Mouse (Mus musculus): ENCODE data around the gene Ddx1. TPM values are rescaled to one million over a fixed set of nuclear protein-coding genes. Genes with fewer than 3 reads are reported as not detected.

Ddx1 gene
- polyA plus RNA-seq (2015; fragmentation: Nextera tagmentation; extraction: Ambion mirVana), result 130 and 139 TPM in 2 replicates

- Histone ChIP-seq H3K4me3 (replicated peaks) (peak within 1 kb of the TSS; percentile 71), H3K27me3 (replicated peaks) (no peaks in the 10 kb centered on the region), H3K4me2 (peak within 1 kb of the TSS; percentile 59), H3K9me3 (replicated peaks) (no peaks in the 10 kb centered on the region), H3K36me3 (peaks cover 13% of the 10 kb centered on the region), H3K4me1 (peaks cover 21% of the 10 kb centered on the region), H3K9ac (replicated peaks) (peak within 1 kb of the TSS; percentile 89), H3K27ac (replicated peaks) (peak within 1 kb of the TSS; percentile 88)
- 2% methylated on average over 59 of the region's 59 CpGs for WGBS
- peak; percentile 94 for ATAC-seq (ENCODE audit: low FRiP score)
Measured at GRCm38 (mm10) chr12:13248691-13249572, at the start of gene Ddx1. Gene Ddx1, minus strand, starts transcription at chr12:13249213.

GRCm38 (mm10) chr12:13293421-13293881, 44.4 kb upstream of the Ddx1 start:
- ATAC-seq (ENCODE audit: low FRiP score), result peak; percentile 63
- no peak overlapping the region for H3K4me3 ChIP-seq (replicated peaks)
- H3K4me1 ChIP-seq, result no peaks in the 10 kb centered on the region
- H3K4me2 ChIP-seq, result no peak overlapping the region
- no peaks in the 10 kb centered on the region for H3K27me3 ChIP-seq (replicated peaks)
- H3K27ac ChIP-seq (replicated peaks), result no peak overlapping the region
- WGBS, result 49% methylated on average over 3 of the region's 3 CpGs
- H3K36me3 ChIP-seq, result 0 out of 2 replicates have a peak, but pooled peaks cover 4% of the 10 kb centered on the region
- no peaks in the 10 kb centered on the region for H3K9me3 ChIP-seq (replicated peaks)
- H3K9ac ChIP-seq (replicated peaks), result no peak overlapping the region

- no peaks in the 10 kb centered on the region for H3K4me1 ChIP-seq
- no peak overlapping the region for H3K9ac ChIP-seq (replicated peaks)
- no peak overlapping the region for H3K27ac ChIP-seq (replicated peaks)
- 86% methylated on average over 2 of the region's 2 CpGs for WGBS
- H3K4me3 ChIP-seq (replicated peaks), result no peak overlapping the region
- H3K4me2 ChIP-seq, result no peak overlapping the region
- no peaks in the 10 kb centered on the region for H3K27me3 ChIP-seq (replicated peaks)
- no peaks in the 10 kb centered on the region for H3K9me3 ChIP-seq (replicated peaks)
- H3K36me3 ChIP-seq, result 0 out of 2 replicates have a peak, but pooled peaks cover 9% of the 10 kb centered on the region
- ATAC-seq (ENCODE audit: low FRiP score), result no peak
Measured at GRCm38 (mm10) chr12:13291453-13291852, 42.4 kb upstream of the Ddx1 start.

GRCm38 (mm10) chr12:13269570-13270390, 20.8 kb upstream of the Ddx1 start:
- peak overlapping the region; percentile 79 for H3K9ac ChIP-seq (replicated peaks)
- 38% methylated on average over 16 of the region's 16 CpGs for WGBS
- H3K4me3 ChIP-seq (replicated peaks), result peak overlapping the region; percentile 93
- H3K36me3 ChIP-seq, result peaks cover 8% of the 10 kb centered on the region
- no peaks in the 10 kb centered on the region for H3K9me3 ChIP-seq (replicated peaks)
- H3K4me2 ChIP-seq, result peak overlapping the region; percentile 71
- H3K4me1 ChIP-seq, result peaks cover 21% of the 10 kb centered on the region
- H3K27me3 ChIP-seq (replicated peaks), result no peaks in the 10 kb centered on the region
- H3K27ac ChIP-seq (replicated peaks), result peak overlapping the region; percentile 79
- ATAC-seq (ENCODE audit: low FRiP score), result peak; percentile 53

GRCm38 (mm10) chr12:13268826-13269449, 19.9 kb upstream of the Ddx1 start, which contains the start of gene Nbas:
Gene Nbas, plus strand, starts transcription at chr12:13269133.
- WGBS, result 4% methylated on average over 38 of the region's 38 CpGs
- Histone ChIP-seq H3K36me3 (peaks cover under 1% of the 10 kb centered on the region), H3K4me2 (peak within 1 kb of the TSS; percentile 71)

GRCm38 (mm10) chr12:13268412-13268811, 19.4 kb upstream of the Ddx1 start:
- H3K4me3 ChIP-seq (replicated peaks), result peak overlapping the region; percentile 93

More at GRCm38 (mm10) chr12:13268826-13269449, 19.9 kb upstream of the Ddx1 start, which contains the start of gene Nbas:
- Histone ChIP-seq H3K9me3 (replicated peaks) (no peaks in the 10 kb centered on the region), H3K27me3 (replicated peaks) (no peaks in the 10 kb centered on the region), H3K9ac (replicated peaks) (peak within 1 kb of the TSS; percentile 79), H3K4me3 (replicated peaks) (peak within 1 kb of the TSS; percentile 93), H3K27ac (replicated peaks) (peak within 1 kb of the TSS; percentile 79), H3K4me1 (peaks cover 21% of the 10 kb centered on the region)
- peak; percentile 94 for ATAC-seq (ENCODE audit: low FRiP score)

GRCm38 (mm10) chr12:13255701-13256100, 6.7 kb upstream of the Ddx1 start:
- peaks cover 9% of the 10 kb centered on the region; the same call in 1 of the 2 replicates for H3K4me1 ChIP-seq
- ATAC-seq (ENCODE audit: low FRiP score), result peak; percentile 61
- no peaks in the 10 kb centered on the region for H3K36me3 ChIP-seq
- H3K27me3 ChIP-seq (replicated peaks), result no peaks in the 10 kb centered on the region
- H3K9ac ChIP-seq (replicated peaks), result no peak overlapping the region
- 19% methylated on average over 2 of the region's 2 CpGs for WGBS
- H3K4me3 ChIP-seq (replicated peaks), result no peak overlapping the region
- H3K4me2 ChIP-seq, result no peak overlapping the region
- no peaks in the 10 kb centered on the region for H3K9me3 ChIP-seq (replicated peaks)
- H3K27ac ChIP-seq (replicated peaks), result no peak overlapping the region

More at GRCm38 (mm10) chr12:13268412-13268811, 19.4 kb upstream of the Ddx1 start:
- H3K27me3 ChIP-seq (replicated peaks), result no peaks in the 10 kb centered on the region
- H3K27ac ChIP-seq (replicated peaks), result no peak overlapping the region
- 51% methylated on average over 3 of the region's 3 CpGs for WGBS
- peak overlapping the region; percentile 71 for H3K4me2 ChIP-seq
- H3K9me3 ChIP-seq (replicated peaks), result no peaks in the 10 kb centered on the region
- peaks cover 21% of the 10 kb centered on the region for H3K4me1 ChIP-seq
- ATAC-seq (ENCODE audit: low FRiP score), result peak; percentile 37
- H3K36me3 ChIP-seq, result no peaks in the 10 kb centered on the region
- H3K9ac ChIP-seq (replicated peaks), result no peak overlapping the region

GRCm38 (mm10) chr12:13255068-13255467, 6.1 kb upstream of the Ddx1 start:
- ATAC-seq (ENCODE audit: low FRiP score), result no peak
- H3K9me3 ChIP-seq (replicated peaks), result no peaks in the 10 kb centered on the region
- 9% methylated on average over 3 of the region's 3 CpGs for WGBS

GRCm38 (mm10) chr12:13249573-13249919, 533 bp upstream of the Ddx1 start:
- peak; percentile 26 for ATAC-seq (ENCODE audit: low FRiP score)
- H3K9ac ChIP-seq (replicated peaks), result peak overlapping the region; percentile 89
- H3K27ac ChIP-seq (replicated peaks), result peak overlapping the region; percentile 88
- H3K4me2 ChIP-seq, result peak overlapping the region; percentile 59
- WGBS, result 88% methylated on average over 3 of the region's 3 CpGs
- H3K27me3 ChIP-seq (replicated peaks), result no peaks in the 10 kb centered on the region
- H3K36me3 ChIP-seq, result peaks cover 7% of the 10 kb centered on the region; the same call in 1 of the 2 replicates
- peaks cover 21% of the 10 kb centered on the region for H3K4me1 ChIP-seq
- H3K4me3 ChIP-seq (replicated peaks), result peak overlapping the region; percentile 71
- no peaks in the 10 kb centered on the region for H3K9me3 ChIP-seq (replicated peaks)

More at GRCm38 (mm10) chr12:13255068-13255467, 6.1 kb upstream of the Ddx1 start:
- Histone ChIP-seq H3K27ac (replicated peaks) (no peak overlapping the region), H3K4me1 (peaks cover 11% of the 10 kb centered on the region), H3K4me3 (replicated peaks) (no peak overlapping the region), H3K27me3 (replicated peaks) (no peaks in the 10 kb centered on the region), H3K36me3 (no peaks in the 10 kb centered on the region), H3K9ac (replicated peaks) (no peak overlapping the region), H3K4me2 (no peak overlapping the region)

- no peak for ATAC-seq (ENCODE audit: low FRiP score)
- Histone ChIP-seq H3K36me3 (peaks cover 61% of the 10 kb centered on the region), H3K27ac (replicated peaks) (no peak overlapping the region), H3K27me3 (replicated peaks) (no peaks in the 10 kb centered on the region), H3K9me3 (replicated peaks) (no peaks in the 10 kb centered on the region), H3K4me3 (replicated peaks) (no peak overlapping the region), H3K4me2 (no peak overlapping the region), H3K4me1 (peaks cover 4% of the 10 kb centered on the region; the same call in 1 of the 2 replicates), H3K9ac (replicated peaks) (no peak overlapping the region)
Measured at GRCm38 (mm10) chr12:13242453-13242852, 6.6 kb downstream of the Ddx1 start.

GRCm38 (mm10) chr12:13218101-13218514, 30.9 kb downstream of the Ddx1 start:
- Histone ChIP-seq H3K4me3 (replicated peaks) (no peak overlapping the region), H3K4me1 (peaks cover 6% of the 10 kb centered on the region; the same call in 1 of the 2 replicates), H3K36me3 (peaks cover 33% of the 10 kb centered on the region), H3K4me2 (no peak overlapping the region), H3K9me3 (replicated peaks) (no peaks in the 10 kb centered on the region), H3K27ac (replicated peaks) (no peak overlapping the region), H3K9ac (replicated peaks) (no peak overlapping the region), H3K27me3 (replicated peaks) (no peaks in the 10 kb centered on the region)
- ATAC-seq (ENCODE audit: low FRiP score), result no peak
- WGBS, result 89% methylated on average over 8 of the region's 8 CpGs
